Mouse (Mus musculus): ENCODE measurements at regions not wholly inside any gene's neighbourhood (a gene's known extent, or its start where the extent isn't known, plus 50 kb on each side); places are given as distances from the start of the nearest gene placed in this dataset.

- no peak for TF ChIP-seq POLR2A (IDR thresholded peaks at IDR 0.05; ENCODE audit: extremely low read depth, insufficient read depth, low read length)
- no peak for TF ChIP-seq CTCF (IDR thresholded peaks at IDR 0.05; ENCODE audit: extremely low read depth, insufficient read depth, low read length)
- no peak overlapping the region for H3K27ac ChIP-seq (ENCODE audit: insufficient read depth, low read length)
- H3K4me1 ChIP-seq (ENCODE audit: control insufficient read depth, insufficient read depth, low read length) = peaks cover 11% of the 10 kb centered on the region
- no peak overlapping the region for H3K4me3 ChIP-seq (ENCODE audit: insufficient read depth, low read length)
Observed at GRCm38 (mm10) chr17:83956821-83957565, 109.2 kb upstream of the Haao start.

- TF ChIP-seq POLR2A (IDR thresholded peaks at IDR 0.05; ENCODE audit: extremely low read depth, insufficient read depth, low read length) (no peak), CTCF (IDR thresholded peaks at IDR 0.05; ENCODE audit: extremely low read depth, insufficient read depth, low read length) (no peak)
- H3K4me3 ChIP-seq (ENCODE audit: insufficient read depth, low read length) = no peak overlapping the region
- H3K4me1 ChIP-seq (ENCODE audit: control insufficient read depth, insufficient read depth, low read length) = peaks cover 11% of the 10 kb centered on the region
- 0 out of 2 replicates have a peak overlapping the region, but pooled peaks have one; percentile 33 for H3K27ac ChIP-seq (ENCODE audit: insufficient read depth, low read length)
Observed at GRCm38 (mm10) chr17:83955978-83956377, 108.2 kb upstream of the Haao start.

- peaks cover 11% of the 10 kb centered on the region for H3K4me1 ChIP-seq (ENCODE audit: control insufficient read depth, insufficient read depth, low read length)
- TF ChIP-seq POLR2A (IDR thresholded peaks at IDR 0.05; ENCODE audit: extremely low read depth, insufficient read depth, low read length) = no peak
- TF ChIP-seq CTCF (IDR thresholded peaks at IDR 0.05; ENCODE audit: extremely low read depth, insufficient read depth, low read length) = no peak
- no peak overlapping the region for H3K4me3 ChIP-seq (ENCODE audit: insufficient read depth, low read length)
- H3K27ac ChIP-seq (ENCODE audit: insufficient read depth, low read length) = peak overlapping the region; percentile 73
Observed at GRCm38 (mm10) chr17:83955058-83955697, 107.4 kb upstream of the Haao start.

- H3K4me3 ChIP-seq (ENCODE audit: insufficient read depth, low read length) = no peak overlapping the region
- peaks cover 11% of the 10 kb centered on the region for H3K4me1 ChIP-seq (ENCODE audit: control insufficient read depth, insufficient read depth, low read length)
- TF ChIP-seq CTCF (IDR thresholded peaks at IDR 0.05; ENCODE audit: extremely low read depth, insufficient read depth, low read length) = no peak
- no peak for TF ChIP-seq POLR2A (IDR thresholded peaks at IDR 0.05; ENCODE audit: extremely low read depth, insufficient read depth, low read length)
- peak overlapping the region; percentile 73 for H3K27ac ChIP-seq (ENCODE audit: insufficient read depth, low read length)
Observed at GRCm38 (mm10) chr17:83954291-83955057, 106.7 kb upstream of the Haao start.

- Histone ChIP-seq H3K4me1 (ENCODE audit: control insufficient read depth, insufficient read depth, low read length) (peaks cover 11% of the 10 kb centered on the region), H3K4me3 (ENCODE audit: insufficient read depth, low read length) (no peak overlapping the region), H3K27ac (ENCODE audit: insufficient read depth, low read length) (peak overlapping the region; percentile 49)
- TF ChIP-seq POLR2A (IDR thresholded peaks at IDR 0.05; ENCODE audit: extremely low read depth, insufficient read depth, low read length) (no peak), CTCF (IDR thresholded peaks at IDR 0.05; ENCODE audit: extremely low read depth, insufficient read depth, low read length) (no peak)
Observed at GRCm38 (mm10) chr17:83953656-83954055, 105.9 kb upstream of the Haao start.

- no peak overlapping the region for H3K4me3 ChIP-seq (ENCODE audit: insufficient read depth, low read length)
- H3K4me1 ChIP-seq (ENCODE audit: control insufficient read depth, insufficient read depth, low read length) = no peaks in the 10 kb centered on the region
- H3K27ac ChIP-seq (ENCODE audit: insufficient read depth, low read length) = no peak overlapping the region
- TF ChIP-seq CTCF (IDR thresholded peaks at IDR 0.05; ENCODE audit: extremely low read depth, insufficient read depth, low read length) = no peak
- TF ChIP-seq POLR2A (IDR thresholded peaks at IDR 0.05; ENCODE audit: extremely low read depth, insufficient read depth, low read length) = no peak
Observed at GRCm38 (mm10) chr17:83946718-83947117, 99.0 kb upstream of the Haao start.

- Histone ChIP-seq H3K27ac (ENCODE audit: insufficient read depth, low read length) (no peak overlapping the region; the same call in 1 of the 2 replicates), H3K4me1 (ENCODE audit: control insufficient read depth, insufficient read depth, low read length) (peaks cover 6% of the 10 kb centered on the region; the same call in 1 of the 2 replicates), H3K4me3 (ENCODE audit: insufficient read depth, low read length) (no peak overlapping the region)
- TF ChIP-seq POLR2A (IDR thresholded peaks at IDR 0.05; ENCODE audit: extremely low read depth, insufficient read depth, low read length) (no peak), CTCF (IDR thresholded peaks at IDR 0.05; ENCODE audit: extremely low read depth, insufficient read depth, low read length) (no peak)
Observed at GRCm38 (mm10) chr17:83939344-83939743, 91.6 kb upstream of the Haao start.

GRCm38 (mm10) chr17:83938671-83939244, 91.0 kb upstream of the Haao start:
- TF ChIP-seq CTCF (IDR thresholded peaks at IDR 0.05; ENCODE audit: extremely low read depth, insufficient read depth, low read length) = no peak
- no peak for TF ChIP-seq POLR2A (IDR thresholded peaks at IDR 0.05; ENCODE audit: extremely low read depth, insufficient read depth, low read length)
- H3K4me3 ChIP-seq (ENCODE audit: insufficient read depth, low read length) = no peak overlapping the region
- H3K4me1 ChIP-seq (ENCODE audit: control insufficient read depth, insufficient read depth, low read length) = peaks cover 6% of the 10 kb centered on the region; the same call in 1 of the 2 replicates
- H3K27ac ChIP-seq (ENCODE audit: insufficient read depth, low read length) = no peak overlapping the region

- no peak overlapping the region for H3K4me3 ChIP-seq (ENCODE audit: insufficient read depth, low read length)
- H3K27ac ChIP-seq (ENCODE audit: insufficient read depth, low read length) = no peak overlapping the region
- H3K4me1 ChIP-seq (ENCODE audit: control insufficient read depth, insufficient read depth, low read length) = peaks cover 6% of the 10 kb centered on the region; the same call in 1 of the 2 replicates
- TF ChIP-seq CTCF (IDR thresholded peaks at IDR 0.05; ENCODE audit: extremely low read depth, insufficient read depth, low read length) (no peak), POLR2A (IDR thresholded peaks at IDR 0.05; ENCODE audit: extremely low read depth, insufficient read depth, low read length) (no peak)
Observed at GRCm38 (mm10) chr17:83937576-83937975, 89.8 kb upstream of the Haao start.

All from cortical plate, adult 2 months (tissue).